Mouse (Mus musculus) liver, embryonic 14.5 days (tissue): ENCODE data around the gene Hivep3. TPM values are rescaled to one million over a fixed set of nuclear protein-coding genes. Genes with fewer than 3 reads are reported as not detected.

Experiments used
- ATAC-seq: fragments of 200-750 bp; cut with Nextera tagmentation; 2 replicates; pipeline ENCODE4 v1.8.0; 2017; ENCODE audit warnings: moderate number of reproducible peaks, mild to moderate bottlenecking, moderate library complexity; ENCODE audit not compliant: insufficient read depth
- DNase-seq, 3 experiments: peaks; one replicate each; pipeline ENCODE4 v3.0.0-alpha.2; 2012 to 2013; ENCODE audit warnings: low read depth in 3 of 3, low spot score in 3 of 3
- H3K27ac ChIP-seq: fragments of 300-500 bp; sonication (generic); 2 replicates; pipeline ENCODE4 v1.5.1; 2014; ENCODE audit warnings: moderate library complexity, mild to moderate bottlenecking, control low read depth, inconsistent platforms
- H3K27me3 ChIP-seq: fragments of 300-500 bp; sonication (generic); 2 replicates; pipeline ENCODE4 v1.6.1; 2014; ENCODE audit warnings: mild to moderate bottlenecking, low read length, moderate library complexity; ENCODE audit not compliant: control insufficient read depth, insufficient read depth
- H3K36me3 ChIP-seq: fragments of 300-500 bp; sonication (generic); replicated peaks from 2 replicates; pipeline ENCODE4 v1.6.1; 2014; ENCODE audit warnings: low read depth; ENCODE audit not compliant: control insufficient read depth, insufficient read depth
- H3K4me1 ChIP-seq, 2 experiments: fragments of 200-500 bp in 1 of 2; fragments of 300-500 bp in 1 of 2; sonication (generic) in 1 of 2; replicated peaks; 2 replicates each; pipeline ENCODE4 v1.6.1; 2012 to 2014; ENCODE audit warnings: antibody characterized with exemption in 1 of 2, inconsistent platforms in 1 of 2, low read length in 1 of 2; ENCODE audit not compliant: control insufficient read depth in 2 of 2, insufficient read depth in 2 of 2
- H3K4me2 ChIP-seq: fragments of 300-500 bp; sonication (generic); 2 replicates; pipeline ENCODE4 v1.6.1; 2014; ENCODE audit warnings: low read depth, mild to moderate bottlenecking, control low read depth, moderate library complexity
- H3K4me3 ChIP-seq, 2 experiments: fragments of 200-500 bp in 1 of 2; fragments of 300-500 bp in 1 of 2; sonication (generic) in 1 of 2; 2 replicates each; pipeline ENCODE4 v1.5.1; 2012 to 2014; ENCODE audit warnings: low read depth in 2 of 2, low read length in 2 of 2, mild to moderate bottlenecking in 2 of 2, control low read depth in 1 of 2, inconsistent platforms in 1 of 2, moderate library complexity in 1 of 2; ENCODE audit not compliant: insufficient read depth in 1 of 2
- H3K9ac ChIP-seq: fragments of 300-500 bp; sonication (generic); replicated peaks from 2 replicates; pipeline ENCODE4 v1.6.1; 2014; ENCODE audit warnings: mild to moderate bottlenecking, control low read depth, moderate library complexity
- H3K9me3 ChIP-seq: fragments of 300-500 bp; sonication (generic); 2 replicates; pipeline ENCODE4 v1.6.1; 2016; ENCODE audit warnings: low read length, mixed read lengths; ENCODE audit not compliant: control insufficient read depth
- CTCF ChIP-seq: IDR thresholded peaks from 2 replicates; pipeline ENCODE4 v1.5.1; 2016; ENCODE audit warnings: antibody characterized with exemption, low read depth, control low read depth
- EP300 ChIP-seq: IDR thresholded peaks from 2 replicates; pipeline ENCODE4 v1.6.1; 2016; ENCODE audit warnings: antibody characterized with exemption, low read depth
- WGBS: fragments of 180-500 bp; shearing (Covaris S2); extraction: QIAGEN DNeasy Blood & Tissue Kit; methylation state at CpG from one replicate; pipeline ENCODE4 v1.1.7; 2014; ENCODE audit not compliant: insufficient replicate concordance; 5-methylcytosine and 5-hydroxymethylcytosine counted together
- polyA plus RNA-seq, 2 experiments: library from polyadenylated mRNA; depleted of rRNA in 1 of 2; stranded (reverse) in 1 of 2; unstranded in 1 of 2; fragments of >200 nt; fragmentation: Nextera tagmentation in 1 of 2; extraction: Ambion mirVana in 1 of 2; gene quantifications; 2 replicates each; pipeline versions ENCODE4 v1.2.1 to v1.2.3; 2012 to 2014

Gene Hivep3
- polyA plus RNA-seq, 2 experiments: 1.9 to 2.7 TPM

GRCm38 (mm10) chr4:120104599-120104998 is 371.0 kb downstream of the Hivep3 start:
- TF ChIP-seq CTCF: peak; percentile 70
- no peak for TF ChIP-seq EP300
- 38% methylated on average over 5 of the region's 5 CpGs for WGBS
- H3K9me3 ChIP-seq: no peaks in the 10 kb centered on the region
- H3K4me2 ChIP-seq: no peak overlapping the region
- no peak overlapping the region for H3K4me3 ChIP-seq
- DNase-seq (no peak), ATAC-seq (no peak)
- no peak overlapping the region for H3K9ac ChIP-seq
- no peaks in the 10 kb centered on the region for H3K4me1 ChIP-seq
- H3K27me3 ChIP-seq: no peaks in the 10 kb centered on the region
- no peak overlapping the region for H3K27ac ChIP-seq
- H3K36me3 ChIP-seq: no peaks in the 10 kb centered on the region

GRCm38 (mm10) chr4:120106362-120106761 is 372.8 kb downstream of the Hivep3 start:
- H3K4me1 ChIP-seq: no peaks in the 10 kb centered on the region
- no peaks in the 10 kb centered on the region for H3K9me3 ChIP-seq
- H3K4me3 ChIP-seq: no peak overlapping the region
- no peak overlapping the region for H3K27ac ChIP-seq
- H3K9ac ChIP-seq: no peak overlapping the region
- ATAC-seq (no peak), DNase-seq (no peak)
- H3K27me3 ChIP-seq: no peaks in the 10 kb centered on the region
- H3K36me3 ChIP-seq: no peaks in the 10 kb centered on the region
- TF ChIP-seq CTCF (no peak), EP300 (no peak)
- 74% methylated on average over 3 of the region's 3 CpGs for WGBS
- H3K4me2 ChIP-seq: no peak overlapping the region

- no peak overlapping the region for H3K4me3 ChIP-seq
- no peak overlapping the region for H3K27ac ChIP-seq
- H3K9ac ChIP-seq: no peak overlapping the region
- no peak for ATAC-seq
- no peaks in the 10 kb centered on the region for H3K27me3 ChIP-seq
- WGBS: 31% methylated on average over 8 of the region's 8 CpGs
- H3K36me3 ChIP-seq: no peaks in the 10 kb centered on the region
- H3K4me2 ChIP-seq: no peak overlapping the region
- H3K9me3 ChIP-seq: no peaks in the 10 kb centered on the region
- TF ChIP-seq CTCF (no peak), EP300 (no peak)
- DNase-seq: no peak
- no peaks in the 10 kb centered on the region for H3K4me1 ChIP-seq
Observed at GRCm38 (mm10) chr4:120107787-120108186, 374.2 kb downstream of the Hivep3 start.

GRCm38 (mm10) chr4:120115516-120115915 is 381.9 kb downstream of the Hivep3 start:
- H3K4me1 ChIP-seq: no peaks in the 10 kb centered on the region
- H3K27ac ChIP-seq: no peak overlapping the region
- ATAC-seq (no peak), DNase-seq (no peak)
- WGBS: 57% methylated on average over 3 of the region's 3 CpGs
- TF ChIP-seq EP300 (no peak), CTCF (no peak)
- H3K9ac ChIP-seq: no peak overlapping the region
- H3K9me3 ChIP-seq: no peaks in the 10 kb centered on the region
- no peak overlapping the region for H3K4me2 ChIP-seq
- H3K27me3 ChIP-seq: no peaks in the 10 kb centered on the region
- no peak overlapping the region for H3K4me3 ChIP-seq
- no peaks in the 10 kb centered on the region for H3K36me3 ChIP-seq

GRCm38 (mm10) chr4:120116312-120116711 is 382.7 kb downstream of the Hivep3 start:
- no peak for ATAC-seq
- TF ChIP-seq EP300 (no peak), CTCF (no peak)
- 63% methylated on average over 1 of the region's 1 CpGs for WGBS
- H3K4me3 ChIP-seq: no peak overlapping the region
- H3K9ac ChIP-seq: no peak overlapping the region
- H3K4me2 ChIP-seq: no peak overlapping the region
- DNase-seq: no peak
- no peaks in the 10 kb centered on the region for H3K27me3 ChIP-seq
- no peaks in the 10 kb centered on the region for H3K4me1 ChIP-seq
- no peak overlapping the region for H3K27ac ChIP-seq
- no peaks in the 10 kb centered on the region for H3K36me3 ChIP-seq
- no peaks in the 10 kb centered on the region for H3K9me3 ChIP-seq
